Mouse (Mus musculus) CH12.LX (cell line): ENCODE results near the gene Kcnh6. TPM values are rescaled to one million over a fixed set of nuclear protein-coding genes. Genes with fewer than 3 reads are reported as not detected.

Source experiments
- DNase-seq: peaks from one replicate; pipeline ENCODE4 v3.0.0-alpha.2; 2013; ENCODE audit errors: extremely low read depth
- H3K27ac ChIP-seq: 2 replicates; pipeline ENCODE4 v1.5.1; 2012; ENCODE audit warnings: low read depth, mild to moderate bottlenecking, control low read depth, moderate library complexity; ENCODE audit not compliant: insufficient read depth
- H3K27me3 ChIP-seq: replicated peaks from 2 replicates; pipeline ENCODE3; 2012; ENCODE audit warnings: inconsistent platforms
- H3K36me3 ChIP-seq, 2 experiments: replicated peaks in 1 of 2; 2 replicates each; pipeline versions ENCODE3 to v1.6.1; 2012; ENCODE audit warnings: inconsistent platforms in 1 of 2, low read length in 1 of 2, mild to moderate bottlenecking in 1 of 2, mixed read lengths in 1 of 2, moderate library complexity in 1 of 2; ENCODE audit not compliant: control insufficient read depth in 1 of 2, insufficient read depth in 1 of 2
- H3K4me1 ChIP-seq, 2 experiments: 2 replicates each; pipeline ENCODE4 v1.6.1; 2012; ENCODE audit warnings: inconsistent platforms in 1 of 2, moderate library complexity in 1 of 2; ENCODE audit not compliant: insufficient read depth in 2 of 2, control insufficient read depth in 1 of 2
- H3K4me2 ChIP-seq: 2 replicates; pipeline ENCODE4 v1.6.1; 2012; ENCODE audit warnings: low read depth, mild to moderate bottlenecking, control low read depth; ENCODE audit not compliant: poor library complexity, insufficient read depth, severe bottlenecking
- H3K4me3 ChIP-seq, 3 experiments: fragments of 150-350 bp in 1 of 3; sonication (generic) in 1 of 3; replicated peaks in 1 of 3; 2 replicates each; pipeline versions ENCODE3 to v1.5.1; 2011 to 2012; ENCODE audit warnings: low read depth in 2 of 3, low read length in 2 of 3, mild to moderate bottlenecking in 2 of 3, moderate library complexity in 2 of 3, control low read depth in 1 of 3, improper control_type of control experiment in 1 of 3, inconsistent platforms in 1 of 3, mixed read lengths in 1 of 3; ENCODE audit not compliant: poor library complexity in 1 of 3
- H3K79me2 ChIP-seq: replicated peaks from 2 replicates; pipeline ENCODE4 v1.6.1; 2012; ENCODE audit warnings: mild to moderate bottlenecking, moderate library complexity; ENCODE audit not compliant: control insufficient read depth, poor library complexity, insufficient read depth, severe bottlenecking; ENCODE audit errors: extremely low read depth
- H3K9ac ChIP-seq: 2 replicates; pipeline ENCODE4 v1.6.1; 2012; ENCODE audit warnings: low read depth, mild to moderate bottlenecking, control low read depth, moderate library complexity; ENCODE audit not compliant: insufficient read depth
- H3K9me3 ChIP-seq: replicated peaks from 2 replicates; pipeline ENCODE3; 2012; ENCODE audit warnings: low read length, inconsistent platforms, mixed read lengths
- BHLHE40 ChIP-seq: IDR thresholded peaks from 2 replicates; pipeline ENCODE4 v1.6.1; 2011; ENCODE audit warnings: mild to moderate bottlenecking, low read depth, low read length, improper control_type of control experiment
- CHD2 ChIP-seq: IDR thresholded peaks from 2 replicates; pipeline ENCODE4 v1.6.1; 2011; ENCODE audit warnings: low read length, improper control_type of control experiment
- CTCF ChIP-seq, 2 experiments: IDR thresholded peaks in 1 of 2; conservative IDR thresholded peaks in 1 of 2; 2 replicates each; pipeline ENCODE4 v1.5.1; 2011 to 2012; ENCODE audit warnings: low read depth in 2 of 2, low read length in 2 of 2, improper control_type of control experiment in 1 of 2, inconsistent platforms in 1 of 2, mild to moderate bottlenecking in 1 of 2, moderate library complexity in 1 of 2
- ELF1 ChIP-seq: IDR thresholded peaks from 2 replicates; pipeline ENCODE4 v1.6.1; 2014; ENCODE audit warnings: low read depth, mild to moderate bottlenecking, inconsistent platforms, low read length, improper control_type of control experiment
- EP300 ChIP-seq: IDR thresholded peaks from 2 replicates; pipeline ENCODE4 v1.6.1; 2011; ENCODE audit warnings: low read length, improper control_type of control experiment
- GABPA ChIP-seq: IDR thresholded peaks from 2 replicates; pipeline ENCODE4 v1.6.1; 2012; ENCODE audit warnings: low read depth, low read length, improper control_type of control experiment, inconsistent platforms; ENCODE audit not compliant: insufficient replicate concordance
- JUN ChIP-seq: IDR thresholded peaks from 2 replicates; pipeline ENCODE4 v1.6.1; 2011; ENCODE audit warnings: low read depth, mild to moderate bottlenecking, low read length, improper control_type of control experiment, moderate library complexity; ENCODE audit not compliant: insufficient read depth
- MAFK ChIP-seq: IDR thresholded peaks from 2 replicates; pipeline ENCODE4 v1.6.1; 2011; ENCODE audit warnings: low read length, improper control_type of control experiment; ENCODE audit not compliant: insufficient replicate concordance
- MAZ ChIP-seq: IDR thresholded peaks from 2 replicates; pipeline ENCODE4 v1.6.1; 2012; ENCODE audit warnings: low read depth, mild to moderate bottlenecking, inconsistent platforms, low read length, improper control_type of control experiment, moderate library complexity
- MXI1 ChIP-seq: IDR thresholded peaks from 2 replicates; pipeline ENCODE4 v1.6.1; 2011; ENCODE audit warnings: mild to moderate bottlenecking, low read depth, low read length, improper control_type of control experiment
- SIN3A ChIP-seq: IDR thresholded peaks from 2 replicates; pipeline ENCODE4 v1.6.1; 2012; ENCODE audit warnings: low read length, improper control_type of control experiment, inconsistent platforms
- SMC3 ChIP-seq: IDR thresholded peaks from 2 replicates; pipeline ENCODE4 v1.6.1; 2011; ENCODE audit warnings: low read depth, low read length, improper control_type of control experiment
- UBTF ChIP-seq: IDR thresholded peaks from 2 replicates; pipeline ENCODE4 v1.6.1; 2012; ENCODE audit warnings: low read depth, mild to moderate bottlenecking, inconsistent platforms, low read length, improper control_type of control experiment, moderate library complexity
- USF1 ChIP-seq: IDR thresholded peaks from 2 replicates; pipeline ENCODE4 v1.6.1; 2014; ENCODE audit warnings: low read depth, mild to moderate bottlenecking, inconsistent platforms, low read length, improper control_type of control experiment
- ZC3H11A ChIP-seq: IDR thresholded peaks from 2 replicates; pipeline ENCODE4 v1.6.1; 2012; ENCODE audit warnings: low read depth, mild to moderate bottlenecking, inconsistent platforms, low read length, improper control_type of control experiment
- dilution Hi-C: fragments of 300-500 bp; cut with MboI; formaldehyde crosslinking; loops from 2 replicates; pipeline ENCODE4 v1.14.3; 2020; ENCODE audit warnings: low sequenced_read_pairs; ENCODE audit not compliant: extremely low pct_unique_long_range_greater_than_20kb, extremely low pct_ligation_motif_present
- in situ Hi-C: fragments of 300-500 bp; cut with MboI; formaldehyde crosslinking; loops from 3 replicates; pipeline ENCODE4 v1.14.3; 2019; ENCODE audit warnings: low sequenced_read_pairs, low pct_ligation_motif_present, low pct_unique_long_range_greater_than_20kb, mixed read lengths
- polyA plus RNA-seq: library from polyadenylated mRNA; unstranded; fragments of >175 nt; gene quantifications from 2 replicates; pipeline ENCODE4 v1.2.1, GENCODE M21; 2012; ENCODE audit warnings: low read depth; ENCODE audit not compliant: insufficient read length
- total RNA-seq, 2 experiments: library from RNA; depleted of rRNA; stranded (reverse); fragments of 300-350 nt in 1 of 2; fragments of >200 nt in 1 of 2; gene quantifications; 2 replicates each; pipeline ENCODE4 v1.2.3; 2012 to 2014

Kcnh6 gene
- total and polyA plus RNA-seq, 3 experiments, result 0.19 to 0.25 TPM; not detected in 1

- DNase-seq, result no peak
- Histone ChIP-seq H3K9ac (no peak overlapping the region), H3K4me3 (no peak overlapping the region), H3K36me3 (no peaks in the 10 kb centered on the region), H3K27ac (no peak overlapping the region), H3K4me1 (no peaks in the 10 kb centered on the region), H3K9me3 (no peaks in the 10 kb centered on the region), H3K4me2 (no peak overlapping the region), H3K79me2 (no peaks in the 10 kb centered on the region), H3K27me3 (peaks cover 94% of the 10 kb centered on the region)
- dilution Hi-C loops, result no loop called here
- in situ Hi-C loops, result no loop called here
- TF ChIP-seq CTCF (conservative IDR thresholded peaks at IDR 0.05 in 1 of 2, IDR thresholded peaks at IDR 0.05 in 1 of 2; ENCODE audit: low read depth in 2 of 2, low read length in 2 of 2) (no peak), JUN (no peak), MAFK (no peak), EP300 (no peak), CHD2 (no peak), UBTF (no peak), MAZ (no peak), GABPA (no peak), ZC3H11A (no peak), SIN3A (no peak), MXI1 (no peak), USF1 (no peak)
Observed at GRCm38 (mm10) chr11:105978232-105978631, 29.7 kb upstream of the Kcnh6 start.

GRCm38 (mm10) chr11:105978634-105979033, 29.3 kb upstream of the Kcnh6 start:
- TF ChIP-seq ELF1 (no peak), BHLHE40 (peak; percentile 13; the same call in 1 of the 2 replicates)
- no peaks in the 10 kb centered on the region for H3K4me1 ChIP-seq
- H3K4me2 ChIP-seq, result no peak overlapping the region
- no peak for DNase-seq
- no peak overlapping the region for H3K4me3 ChIP-seq
- dilution Hi-C loops (no loop called here), in situ Hi-C loops (no loop called here)
- no peaks in the 10 kb centered on the region for H3K36me3 ChIP-seq
- H3K27me3 ChIP-seq, result peaks cover 92% of the 10 kb centered on the region
- H3K9ac ChIP-seq, result no peak overlapping the region
- no peaks in the 10 kb centered on the region for H3K9me3 ChIP-seq
- no peak overlapping the region for H3K27ac ChIP-seq
- no peaks in the 10 kb centered on the region for H3K79me2 ChIP-seq

GRCm38 (mm10) chr11:105984452-105984851, 23.5 kb upstream of the Kcnh6 start:
- no peaks in the 10 kb centered on the region for H3K4me1 ChIP-seq
- no peak overlapping the region for H3K9ac ChIP-seq
- in situ Hi-C loops, result no loop called here
- no peak overlapping the region for H3K4me3 ChIP-seq
- peaks cover 85% of the 10 kb centered on the region for H3K27me3 ChIP-seq
- no peaks in the 10 kb centered on the region for H3K79me2 ChIP-seq
- H3K4me2 ChIP-seq, result no peak overlapping the region
- dilution Hi-C loops, result no loop called here
- no peaks in the 10 kb centered on the region for H3K36me3 ChIP-seq
- H3K27ac ChIP-seq, result no peak overlapping the region
- DNase-seq, result no peak
- H3K9me3 ChIP-seq, result peaks cover 5% of the 10 kb centered on the region
- TF ChIP-seq SMC3, result no peak
